Mouse (Mus musculus): Measurements from ENCODE around the gene Crk. TPM values are rescaled to one million over a fixed set of nuclear protein-coding genes. Genes with fewer than 3 reads are reported as not detected.
"Not testable (repeated sequence)": the region's sequence is repeated elsewhere in the genome, so short reads cannot be mapped to it uniquely, and the experiment has no call there.

Gene Crk
- total RNA-seq, 4 experiments from 2014 or later = 108 to 117 (median 112) TPM

DNA sequence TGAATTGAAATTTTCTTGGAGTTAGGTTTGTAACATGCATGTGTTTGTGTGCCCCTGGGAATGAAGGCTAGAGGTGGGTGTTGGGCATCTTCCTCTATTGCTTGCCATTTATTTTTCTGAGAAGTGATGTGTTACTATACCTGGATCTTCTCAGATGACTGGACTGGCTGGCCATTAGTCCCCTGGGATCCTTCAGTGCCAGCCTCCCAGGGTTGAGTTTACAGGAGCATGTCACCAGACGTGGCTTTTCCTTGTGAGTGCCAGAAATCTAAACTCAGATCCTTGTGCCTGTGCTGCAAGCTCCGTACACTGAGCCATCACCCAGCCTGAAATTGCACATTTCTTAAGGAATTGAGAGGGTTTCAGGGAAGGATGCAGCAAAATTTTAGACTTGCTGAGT lies 5.9 kb downstream of the Crk start:
- no peak for DNase-seq (ENCODE audit: low spot score in 2 of 2)

GRCm38 (mm10) chr11:75687343-75687993 lies 8.4 kb downstream of the Crk start:
- DNase-seq (ENCODE audit: low spot score in 2 of 2) = no peak

DNA sequence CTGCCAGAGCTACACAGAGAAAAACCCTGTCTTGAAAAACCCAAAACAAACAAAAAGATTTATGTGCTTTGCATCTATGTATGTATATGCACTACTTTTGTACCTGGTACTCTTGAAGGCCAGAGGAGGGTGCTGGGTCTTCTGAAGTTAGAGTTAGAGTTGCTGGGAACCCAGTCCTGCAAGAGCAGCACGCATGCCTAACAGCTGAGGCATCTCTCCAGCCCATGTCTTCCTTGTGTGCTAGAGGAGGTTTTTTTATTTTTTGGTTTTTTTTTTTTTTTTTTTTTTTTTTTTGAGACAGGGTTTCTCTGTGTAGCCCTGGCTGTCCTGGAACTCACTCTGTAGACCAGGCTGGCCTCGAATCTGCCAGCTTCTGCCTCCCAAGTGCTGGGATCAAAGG lies 9.1 kb downstream of the Crk start:
- no peak for DNase-seq (ENCODE audit: low spot score in 2 of 2)

DNA sequence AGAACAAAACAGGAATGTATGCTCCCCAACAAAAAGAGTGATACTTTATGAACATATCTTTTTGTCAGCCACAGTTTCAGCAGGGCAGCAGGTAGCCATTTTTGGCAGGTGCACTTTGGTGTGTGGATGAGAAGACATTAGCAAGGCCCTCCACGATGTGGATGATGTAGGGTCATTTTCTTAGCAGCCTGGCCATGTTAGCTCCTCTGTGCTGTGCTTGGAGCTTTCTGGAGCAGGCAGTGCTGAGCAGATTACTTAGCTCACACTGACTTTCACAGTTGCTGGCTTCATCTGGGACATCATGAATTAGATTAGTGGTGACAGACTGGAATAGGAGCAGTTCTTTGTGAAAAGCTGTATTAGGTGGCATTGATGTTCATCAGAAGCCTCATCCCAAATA lies 10.9 kb downstream of the Crk start:
- no peak for DNase-seq (ENCODE audit: low spot score in 2 of 2)

DNA sequence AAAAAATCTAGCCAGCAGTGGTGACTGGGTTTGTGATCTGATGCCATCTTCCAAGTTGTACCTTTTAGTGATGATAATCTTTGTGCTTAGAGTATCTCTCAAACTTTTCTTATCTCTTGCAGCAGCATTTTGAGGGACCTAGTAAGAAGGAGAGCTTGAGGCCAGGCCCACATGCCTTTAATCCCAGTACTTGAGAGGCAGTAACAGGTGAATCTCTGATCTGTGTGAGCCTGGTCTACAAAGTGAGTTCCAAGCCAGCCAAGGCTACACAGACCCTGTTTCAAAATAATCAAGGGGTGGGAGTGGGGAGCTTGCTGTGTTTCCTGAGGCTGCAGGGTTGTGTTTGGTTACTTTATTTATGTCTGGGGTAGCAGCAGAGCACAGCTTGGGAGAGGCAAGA lies 12.0 kb downstream of the Crk start:
- no peak for DNase-seq (ENCODE audit: low spot score in 2 of 2)

DNA sequence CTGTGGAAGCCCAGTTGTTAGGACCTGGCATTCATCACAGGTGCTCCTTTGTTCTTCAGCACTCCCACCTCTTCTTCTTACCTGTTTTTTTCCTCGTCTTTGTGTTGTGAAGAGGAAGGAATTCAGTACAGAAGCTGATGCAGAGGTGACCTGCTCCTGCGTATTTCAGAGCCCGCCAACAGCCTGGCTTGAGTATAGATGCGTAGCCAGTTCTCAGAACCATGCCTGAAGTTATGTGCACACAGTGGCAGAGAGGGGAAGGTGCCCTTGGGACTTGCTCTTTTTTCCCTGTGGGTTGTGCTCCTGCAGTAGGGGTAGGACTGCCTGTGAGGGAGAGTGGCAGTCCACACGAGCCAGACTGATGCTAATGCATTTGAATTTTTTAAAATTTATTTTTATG lies 14.5 kb downstream of the Crk start:
- no peak for DNase-seq (ENCODE audit: low spot score in 2 of 2)

DNA sequence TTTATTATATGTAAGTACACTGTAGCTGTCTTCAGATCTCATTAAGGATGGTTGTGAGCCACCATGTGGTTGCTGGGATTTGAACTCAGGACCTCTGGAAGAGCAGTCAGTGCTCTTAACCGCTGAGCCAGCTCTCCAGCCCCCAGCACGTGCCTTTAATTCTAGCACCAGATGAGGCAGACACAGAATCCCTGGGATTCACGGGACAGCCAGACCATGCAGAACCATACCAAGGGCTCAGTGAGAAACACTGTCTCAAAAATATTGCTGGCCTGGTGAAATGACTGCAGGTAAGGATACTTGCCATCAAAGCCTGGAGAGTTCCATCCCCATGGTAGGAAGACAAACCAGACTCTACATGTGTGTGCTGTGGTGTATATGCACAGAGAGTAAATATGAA lies 18.4 kb downstream of the Crk start:
- not testable (repeated sequence) for DNase-seq (ENCODE audit: low spot score in 2 of 2)

- no peak for DNase-seq (ENCODE audit: low spot score in 2 of 2)
Measured at GRCm38 (mm10) chr11:75700557-75700956, 21.5 kb downstream of the Crk start.

GRCm38 (mm10) chr11:75702761-75703160 lies 23.7 kb downstream of the Crk start:
- DNase-seq (ENCODE audit: low spot score in 2 of 2) = no peak

DNA sequence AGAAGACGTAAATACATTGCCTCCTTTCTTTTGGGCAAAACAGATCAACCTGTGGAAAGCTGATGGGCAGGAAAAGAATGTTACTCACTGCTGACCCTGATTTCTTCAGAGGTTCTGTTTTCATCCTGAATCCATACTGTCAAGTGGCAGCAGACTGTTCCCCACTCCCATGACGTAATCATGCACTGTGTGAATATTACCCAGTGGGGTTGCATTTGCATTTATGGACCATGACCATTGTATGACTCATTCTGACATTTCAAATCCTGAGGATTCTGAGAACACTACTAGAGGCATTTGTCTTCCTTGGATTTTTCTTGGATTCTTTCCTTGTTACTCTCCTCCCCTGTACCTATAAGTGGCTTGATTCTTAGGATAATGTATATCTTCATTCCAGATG lies 24.7 kb downstream of the Crk start:
- no peak for DNase-seq (ENCODE audit: low spot score in 2 of 2)

DNA sequence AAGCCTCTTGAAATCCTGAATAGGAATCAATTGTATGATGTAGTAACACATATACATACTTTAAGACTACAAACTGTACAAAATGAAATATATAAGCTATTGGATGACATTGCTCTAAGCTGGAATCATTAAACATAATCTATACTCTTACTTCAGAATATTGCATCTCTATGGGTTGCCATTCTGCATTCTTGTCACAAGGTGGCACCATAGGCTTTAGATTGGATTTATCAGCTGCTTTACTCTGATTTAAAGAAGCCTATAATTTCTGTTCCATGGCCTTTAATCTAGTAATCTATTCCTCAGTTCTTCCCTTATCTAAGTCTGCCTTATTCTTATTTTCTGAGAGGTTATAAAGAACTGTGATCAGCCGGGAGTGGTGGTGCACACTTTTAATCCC lies 34.9 kb downstream of the Crk start:
- no peak for DNase-seq (ENCODE audit: low spot score in 2 of 2)

DNA sequence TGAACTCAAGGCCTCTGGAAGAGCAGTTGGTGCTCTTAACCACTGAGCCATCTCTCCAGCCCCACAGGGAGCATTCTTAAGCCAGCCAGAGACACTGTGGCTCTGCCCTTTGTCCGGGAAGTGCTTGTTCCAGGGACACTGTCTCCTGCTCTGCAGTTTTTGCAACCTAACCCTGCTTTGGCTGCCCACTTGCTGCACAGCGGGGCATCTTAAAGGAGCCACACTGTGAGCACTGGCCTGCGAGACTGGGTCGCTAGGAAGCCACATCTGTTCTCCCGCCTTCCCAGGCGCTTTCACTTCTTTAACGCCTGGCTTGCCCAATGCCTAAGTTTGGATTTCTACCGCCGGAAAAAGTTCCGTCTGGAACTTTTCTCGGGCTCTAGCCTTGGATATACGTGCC lies 36.5 kb downstream of the Crk start:
- no peak for DNase-seq (ENCODE audit: low spot score in 2 of 2)

DNA sequence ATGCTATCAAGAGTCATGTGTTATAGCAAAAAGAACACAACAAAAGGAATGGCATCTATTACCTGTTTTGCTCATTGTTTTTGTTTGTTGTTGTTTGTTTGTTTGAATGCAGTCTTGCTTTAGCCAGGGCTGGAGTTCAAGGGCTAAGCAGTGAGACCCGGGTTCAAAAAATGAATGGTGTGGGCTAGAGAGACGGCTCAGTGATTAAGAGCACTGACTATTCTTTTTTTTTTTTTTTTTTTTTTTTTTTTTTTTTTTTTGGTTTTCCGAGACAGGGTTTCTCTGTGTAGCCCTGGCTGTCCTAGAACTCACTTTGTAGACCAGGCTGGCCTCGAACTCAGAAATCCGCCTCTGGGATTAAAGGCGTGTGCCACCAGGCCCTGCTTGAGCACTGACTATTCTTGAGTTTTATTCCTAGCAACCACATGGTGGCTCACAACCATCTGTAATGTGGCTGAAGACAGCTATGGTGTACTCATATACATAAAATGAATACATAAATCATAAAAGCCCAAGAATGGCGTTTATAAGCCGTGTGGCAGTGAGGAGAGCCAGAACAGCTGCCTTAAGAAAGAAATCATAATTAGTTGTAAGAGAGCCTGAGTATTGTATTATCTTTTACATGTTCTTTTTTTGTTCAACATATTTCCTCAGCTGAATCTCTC lies 37.7 kb downstream of the Crk start:
- no peak for DNase-seq (ENCODE audit: low spot score in 2 of 2)

- DNase-seq (ENCODE audit: low spot score in 2 of 2) = no peak
Measured at GRCm38 (mm10) chr11:75722339-75722738, 43.3 kb downstream of the Crk start.

DNA sequence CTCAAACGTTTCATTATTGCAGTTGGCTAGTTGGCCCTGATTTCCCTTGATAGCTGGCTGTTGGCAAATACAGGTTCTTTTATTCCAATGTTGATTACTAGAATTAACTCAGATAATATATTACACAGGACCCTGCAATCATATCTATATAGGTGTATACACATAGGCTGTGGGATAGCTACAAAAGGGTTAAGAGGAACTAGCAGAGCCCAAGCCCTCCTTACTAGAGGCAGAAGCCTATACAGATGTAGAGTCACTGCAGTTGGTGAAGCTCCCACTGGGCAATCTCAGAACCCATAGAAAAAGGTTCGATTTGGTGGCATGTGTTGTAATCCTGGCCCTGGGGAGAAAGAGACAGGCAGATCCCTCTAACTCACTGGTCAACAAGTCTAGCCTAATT lies 48.1 kb downstream of the Crk start:
- no peak for DNase-seq (ENCODE audit: low spot score in 2 of 2)

DNA sequence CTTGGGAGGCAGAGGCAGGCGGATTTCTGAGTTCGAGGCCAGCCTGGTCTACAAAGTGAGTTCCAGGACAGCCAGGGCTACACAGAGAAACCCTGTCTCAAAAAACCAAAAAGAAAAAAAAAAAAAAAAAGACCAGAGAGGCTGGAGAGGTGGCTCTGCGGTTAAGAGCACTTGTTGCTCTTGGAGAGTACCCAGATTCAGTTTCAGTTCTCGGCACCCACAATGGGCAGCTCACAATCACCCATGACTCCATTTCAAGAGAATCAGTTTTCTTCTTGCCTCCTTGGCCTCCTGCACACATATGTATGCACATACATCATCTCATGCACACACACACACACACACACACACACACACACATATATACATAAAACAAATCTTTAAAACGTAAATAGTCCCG lies 48.6 kb downstream of the Crk start:
- not testable (repeated sequence) for DNase-seq (ENCODE audit: low spot score in 2 of 2)

DNA sequence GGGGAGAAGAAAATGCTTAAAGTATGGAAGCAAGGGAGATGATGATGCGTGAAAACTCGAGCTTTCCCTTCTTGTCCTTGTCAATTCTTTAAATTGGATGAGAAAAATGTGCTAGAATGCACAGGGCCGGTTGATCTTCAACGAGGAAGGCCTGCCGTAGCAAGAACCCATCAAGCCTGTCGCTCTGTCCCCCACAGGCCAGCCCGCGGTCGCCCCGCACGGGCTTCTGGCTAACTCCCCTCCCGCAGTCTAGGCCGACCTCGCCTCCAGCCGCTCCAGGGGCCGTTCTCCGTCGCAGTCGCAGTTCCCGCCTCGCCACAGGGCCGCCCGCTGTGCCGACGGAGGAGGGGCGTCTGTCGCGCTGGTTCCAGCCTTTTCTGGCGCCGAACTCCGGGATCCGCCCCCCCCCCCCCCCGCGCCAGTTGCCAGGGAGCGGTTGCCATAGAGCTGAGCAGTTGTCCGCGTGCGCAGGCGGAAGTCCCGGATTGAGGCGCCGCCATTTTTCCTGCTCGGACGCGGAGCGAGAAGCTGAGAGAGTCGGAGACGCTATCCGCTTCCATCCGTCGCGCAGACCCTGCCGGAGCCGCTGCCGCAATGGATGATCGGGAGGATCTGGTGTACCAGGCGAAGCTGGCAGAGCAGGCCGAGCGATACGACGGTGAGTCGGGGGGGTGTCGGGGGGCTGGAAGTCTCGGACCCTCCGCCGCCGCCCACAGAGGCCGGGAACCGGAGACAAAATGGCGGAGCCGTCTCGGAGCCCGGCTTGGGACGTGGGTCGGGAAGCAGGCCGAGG lies 53.6 kb downstream of the Crk start, which contains the start of gene Ywhae:
Ywhae (plus strand) TSS at position 436 of the 793 bp plus-strand sequence.
- peak; percentile 84 to 90 for DNase-seq (ENCODE audit: low spot score in 2 of 2)

DNA sequence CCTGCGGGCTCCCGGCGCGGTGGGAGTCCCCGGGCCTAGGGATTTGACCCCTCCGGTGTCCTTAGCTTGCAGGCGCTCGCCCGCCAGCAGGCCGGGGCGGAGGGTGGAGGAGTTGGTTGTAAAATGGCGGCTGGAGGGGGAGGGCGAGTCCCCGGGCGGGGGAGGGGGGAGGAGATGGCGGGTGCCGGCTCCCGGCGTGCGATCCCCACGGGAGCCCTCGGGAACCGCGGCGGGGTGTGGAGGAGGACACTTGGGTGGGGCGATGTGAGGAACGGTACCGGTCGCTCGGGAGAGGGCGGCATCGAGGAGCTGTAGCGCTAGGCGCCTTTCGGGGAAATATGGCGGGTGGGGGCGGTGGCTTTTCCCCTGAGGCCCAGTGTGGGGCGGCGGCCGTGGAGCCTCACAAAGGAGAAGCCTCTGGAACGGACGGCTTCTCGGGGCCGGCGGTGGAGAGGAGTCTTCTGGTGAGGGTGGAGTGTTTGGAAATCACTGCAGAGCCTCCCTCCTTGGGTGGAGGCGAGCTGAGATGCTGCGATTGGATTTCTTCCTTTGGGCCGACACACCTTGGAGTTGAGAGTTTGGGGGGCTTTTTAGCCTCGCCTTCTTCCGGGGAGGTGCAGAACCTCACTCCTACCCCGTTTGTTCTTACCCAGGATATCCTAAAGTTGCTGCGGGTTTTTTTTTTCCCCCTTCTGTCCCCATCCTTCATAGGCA lies 54.3 kb downstream of the Crk start:
- DNase-seq (ENCODE audit: low spot score in 2 of 2) = peak; percentile 60 to 65

- no peak for DNase-seq (ENCODE audit: low spot score in 2 of 2)
Measured at GRCm38 (mm10) chr11:75735462-75736252, 56.6 kb downstream of the Crk start.

GRCm38 (mm10) chr11:75736978-75737377 lies 57.9 kb downstream of the Crk start:
- DNase-seq (ENCODE audit: low spot score in 2 of 2) = no peak
